Mouse (Mus musculus): ENCODE results near the gene Rbbp4. TPM values are rescaled to one million over a fixed set of nuclear protein-coding genes. Genes with fewer than 3 reads are reported as not detected.

Gene Rbbp4
- total and polyA plus RNA-seq, 3 experiments: 41.4 to 179 (median 73.3) TPM

DNA sequence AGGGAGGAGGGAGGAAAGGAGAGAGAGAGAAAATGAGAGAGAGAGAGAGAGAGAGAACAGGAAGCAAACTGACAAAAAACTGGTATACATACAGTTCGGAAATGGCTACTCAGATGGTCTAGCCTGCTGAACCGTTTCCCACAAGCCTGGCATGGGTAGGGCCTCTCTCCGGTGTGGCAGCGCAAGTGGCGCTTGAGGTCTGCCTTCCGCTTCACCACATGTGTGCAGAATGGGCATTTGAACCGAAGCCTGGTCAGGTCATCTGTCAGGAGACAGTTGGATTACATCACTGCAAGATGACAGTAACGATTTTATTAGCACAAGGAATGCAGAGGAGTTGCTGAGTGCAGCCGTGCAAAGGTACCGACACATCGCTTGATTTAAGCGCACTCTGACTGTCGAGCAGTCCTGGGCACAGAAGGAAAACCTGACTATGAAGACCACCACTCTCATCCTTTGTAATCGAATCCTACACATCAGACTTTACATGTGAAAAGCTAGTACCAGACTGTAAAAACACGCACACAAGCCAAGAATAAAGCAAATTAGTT, 22.5 kb upstream of the Rbbp4 start:
- TF ChIP-seq NRF1 (IDR thresholded peaks at IDR 0.05; ENCODE audit: low read depth, low read length) (no peak), E2F4 (IDR thresholded peaks at IDR 0.05; ENCODE audit: insufficient replicate concordance, low read depth, low read length) (no peak), BHLHE40 (IDR thresholded peaks at IDR 0.05; ENCODE audit: low read depth, low read length) (peak; percentile 66), JUND (conservative IDR thresholded peaks at IDR 0.05; ENCODE audit: low read depth, low read length) (no peak), ETS1 (conservative IDR thresholded peaks at IDR 0.05; ENCODE audit: low read depth, low read length) (peak; percentile 52), PAX5 (IDR thresholded peaks at IDR 0.05; ENCODE audit: low read length) (no peak), ELF1 (IDR thresholded peaks at IDR 0.05; ENCODE audit: low read depth, low read length) (no peak), TBP (conservative IDR thresholded peaks at IDR 0.05; ENCODE audit: low read depth, low read length) (no peak), ZC3H11A (IDR thresholded peaks at IDR 0.05; ENCODE audit: low read depth, low read length) (no peak)
- in situ Hi-C loops (cut with MboI; ENCODE audit: low pct_ligation_motif_present, low pct_unique_long_range_greater_than_20kb, low sequenced_read_pairs) (loop anchor here (25.0 kb wide), 1 partner anchor 255 kb away; the partner anchor contains the start of genes Ccdc28b, Dcdc2b, Eif3i and Iqcc), dilution Hi-C loops (cut with MboI; ENCODE audit: extremely low pct_ligation_motif_present, extremely low pct_unique_long_range_greater_than_20kb, low sequenced_read_pairs) (no loop called here)
- Histone ChIP-seq H3K9ac (ENCODE audit: insufficient read depth, low read depth) (no peak overlapping the region), H3K36me3 (replicated peaks in 1 of 2; ENCODE audit: control insufficient read depth in 1 of 2, insufficient read depth in 1 of 2, low read length in 1 of 2) (no peaks in the 10 kb centered on the region), H3K27me3 (replicated peaks) (no peaks in the 10 kb centered on the region), H3K4me2 (ENCODE audit: insufficient read depth, low read depth, poor library complexity, severe bottlenecking) (no peak overlapping the region), H3K4me1 (ENCODE audit: control insufficient read depth in 1 of 2, insufficient read depth in 2 of 2) (peaks cover 5 to 17% of the 10 kb centered on the region in 2 experiments; a peak in 3 of 4 replicates), H3K4me3 (replicated peaks in 1 of 3; ENCODE audit: low read depth in 2 of 3, low read length in 2 of 3, poor library complexity in 1 of 3) (no peak overlapping the region), H3K79me2 (replicated peaks; ENCODE audit: control insufficient read depth, extremely low read depth, insufficient read depth, poor library complexity, severe bottlenecking) (no peaks in the 10 kb centered on the region), H3K27ac (ENCODE audit: insufficient read depth, low read depth) (no peak overlapping the region), H3K9me3 (replicated peaks; ENCODE audit: low read length) (no peaks in the 10 kb centered on the region)
- peak; percentile 45 for DNase-seq (ENCODE audit: extremely low read depth)

DNA sequence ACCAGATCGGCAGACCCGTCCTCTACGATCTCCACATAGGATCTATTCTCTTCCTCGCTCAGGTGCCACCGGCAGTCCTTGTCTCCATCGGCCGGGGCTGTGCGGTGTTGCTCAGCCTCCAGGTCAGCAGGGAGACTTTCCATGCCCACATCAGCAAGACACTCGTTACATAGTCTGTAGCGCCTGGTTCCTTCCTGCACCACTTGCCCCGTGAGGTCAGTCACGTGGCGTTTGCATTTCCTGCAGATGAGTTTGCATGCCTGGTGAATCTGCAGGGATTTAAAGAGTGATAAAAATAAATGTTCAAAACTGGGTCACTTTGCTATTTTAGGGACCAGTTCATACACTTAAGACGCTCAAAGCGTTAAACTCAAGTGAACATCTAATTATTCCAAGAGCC, 19.1 kb upstream of the Rbbp4 start:
- Histone ChIP-seq H3K9ac (ENCODE audit: insufficient read depth, low read depth) (no peak overlapping the region), H3K4me3 (replicated peaks in 1 of 3; ENCODE audit: low read depth in 2 of 3, low read length in 2 of 3, poor library complexity in 1 of 3) (peak overlapping the region in 1 of 3 experiments; percentile 13), H3K27ac (ENCODE audit: insufficient read depth, low read depth) (no peak overlapping the region), H3K4me1 (ENCODE audit: control insufficient read depth in 1 of 2, insufficient read depth in 2 of 2) (peaks cover 5 to 17% of the 10 kb centered on the region in 2 experiments; a peak in 3 of 4 replicates), H3K4me2 (ENCODE audit: insufficient read depth, low read depth, poor library complexity, severe bottlenecking) (no peak overlapping the region), H3K36me3 (replicated peaks in 1 of 2; ENCODE audit: control insufficient read depth in 1 of 2, insufficient read depth in 1 of 2, low read length in 1 of 2) (peaks cover 0 to 9% of the 10 kb centered on the region in 2 experiments), H3K79me2 (replicated peaks; ENCODE audit: control insufficient read depth, extremely low read depth, insufficient read depth, poor library complexity, severe bottlenecking) (no peaks in the 10 kb centered on the region), H3K9me3 (replicated peaks; ENCODE audit: low read length) (no peaks in the 10 kb centered on the region), H3K27me3 (replicated peaks) (no peaks in the 10 kb centered on the region)
- no peak for DNase-seq (ENCODE audit: extremely low read depth)
- in situ Hi-C loops (cut with MboI; ENCODE audit: low pct_ligation_motif_present, low pct_unique_long_range_greater_than_20kb, low sequenced_read_pairs) (loop anchor here (5.0 to 25.0 kb wide), 2 partner anchors 103 to 258 kb away; partner anchors contain the start of genes Ccdc28b, Dcdc2b, Eif3i and Iqcc), dilution Hi-C loops (cut with MboI; ENCODE audit: extremely low pct_ligation_motif_present, extremely low pct_unique_long_range_greater_than_20kb, low sequenced_read_pairs) (no loop called here)
- TF ChIP-seq BHLHE40 (IDR thresholded peaks at IDR 0.05; ENCODE audit: low read depth, low read length) (0 out of 2 replicates have a peak, but pooled peaks have one; percentile 19), MEF2A (IDR thresholded peaks at IDR 0.05; ENCODE audit: borderline replicate concordance, low read depth, low read length) (no peak), MAZ (IDR thresholded peaks at IDR 0.05; ENCODE audit: low read depth, low read length) (no peak)

DNA sequence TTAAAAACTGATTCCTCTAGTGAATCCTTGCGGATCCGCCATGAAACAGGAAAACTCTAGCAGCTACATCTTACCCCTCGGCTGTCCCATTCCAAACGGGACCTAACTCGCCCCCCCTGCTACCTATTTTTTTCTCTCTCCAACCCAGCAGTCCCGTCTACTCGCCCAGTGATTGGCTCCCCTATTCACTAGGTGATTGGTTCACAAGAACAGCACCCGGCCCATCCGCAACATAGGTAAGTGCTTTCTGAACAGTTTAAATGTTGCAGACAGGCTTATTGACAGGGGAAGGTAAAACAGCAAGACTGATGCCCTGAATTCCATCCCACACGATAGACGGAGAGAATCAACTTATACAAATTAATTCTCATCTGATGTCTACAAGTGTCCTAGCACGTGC, 18.0 kb upstream of the Rbbp4 start:
- H3K27ac ChIP-seq (ENCODE audit: insufficient read depth, low read depth): no peak overlapping the region
- in situ Hi-C loops (cut with MboI; ENCODE audit: low pct_ligation_motif_present, low pct_unique_long_range_greater_than_20kb, low sequenced_read_pairs) (loop anchor here (5.0 to 25.0 kb wide), 2 partner anchors 104 to 259 kb away; partner anchors contain the start of genes Ccdc28b, Dcdc2b, Eif3i and Iqcc), dilution Hi-C loops (cut with MboI; ENCODE audit: extremely low pct_ligation_motif_present, extremely low pct_unique_long_range_greater_than_20kb, low sequenced_read_pairs) (no loop called here)
- H3K4me3 ChIP-seq (replicated peaks in 1 of 3; ENCODE audit: low read depth in 2 of 3, low read length in 2 of 3, poor library complexity in 1 of 3): no peak overlapping the region
- DNase-seq (ENCODE audit: extremely low read depth): no peak
- H3K9me3 ChIP-seq (replicated peaks; ENCODE audit: low read length): no peaks in the 10 kb centered on the region
- peaks cover 5 to 17% of the 10 kb centered on the region in 2 experiments; a peak in 3 of 4 replicates for H3K4me1 ChIP-seq (ENCODE audit: control insufficient read depth in 1 of 2, insufficient read depth in 2 of 2)
- no peak overlapping the region for H3K9ac ChIP-seq (ENCODE audit: insufficient read depth, low read depth)
- no peak overlapping the region for H3K4me2 ChIP-seq (ENCODE audit: insufficient read depth, low read depth, poor library complexity, severe bottlenecking)
- no peak for TF ChIP-seq ZC3H11A (IDR thresholded peaks at IDR 0.05; ENCODE audit: low read depth, low read length)
- no peak for TF ChIP-seq IRF4 (IDR thresholded peaks at IDR 0.05; ENCODE audit: low read depth, low read length)
- no peak for TF ChIP-seq POLR2AphosphoS2 (IDR thresholded peaks at IDR 0.05; ENCODE audit: low read depth, low read length)
- no peak for TF ChIP-seq RAD21 (IDR thresholded peaks at IDR 0.05; ENCODE audit: low read depth, low read length)
- TF ChIP-seq BHLHE40 (IDR thresholded peaks at IDR 0.05; ENCODE audit: low read depth, low read length): no peak
- no peak for TF ChIP-seq HCFC1 (IDR thresholded peaks at IDR 0.05; ENCODE audit: low read depth, low read length)
- TF ChIP-seq MEF2A (IDR thresholded peaks at IDR 0.05; ENCODE audit: borderline replicate concordance, low read depth, low read length): no peak
- TF ChIP-seq USF2 (conservative IDR thresholded peaks at IDR 0.05; ENCODE audit: low read depth, low read length): no peak
- no peak for TF ChIP-seq ZNF384 (IDR thresholded peaks at IDR 0.05; ENCODE audit: low read depth, low read length)
- no peak for TF ChIP-seq ZMIZ1 (IDR thresholded peaks at IDR 0.05; ENCODE audit: low read depth, low read length)
- no peak for TF ChIP-seq RCOR1 (conservative IDR thresholded peaks at IDR 0.05; ENCODE audit: low read depth, low read length)
- no peak for TF ChIP-seq JUND (conservative IDR thresholded peaks at IDR 0.05; ENCODE audit: low read depth, low read length)
- no peaks in the 10 kb centered on the region for H3K27me3 ChIP-seq (replicated peaks)
- H3K79me2 ChIP-seq (replicated peaks; ENCODE audit: control insufficient read depth, extremely low read depth, insufficient read depth, poor library complexity, severe bottlenecking): no peaks in the 10 kb centered on the region
- peaks cover 0 to 10% of the 10 kb centered on the region in 2 experiments for H3K36me3 ChIP-seq (replicated peaks in 1 of 2; ENCODE audit: control insufficient read depth in 1 of 2, insufficient read depth in 1 of 2, low read length in 1 of 2)

Data from CH12.LX (cell line).